Mouse (Mus musculus) testis, adult 2 months (tissue): ENCODE data around the gene Itgb7. TPM values are rescaled to one million over a fixed set of nuclear protein-coding genes. Genes with fewer than 3 reads are reported as not detected.

Experiments used
- H3K27ac ChIP-seq: fragments of 200-500 bp; 2 replicates; pipeline ENCODE4 v1.5.1; 2012; ENCODE audit warnings: low read depth, low read length; ENCODE audit not compliant: control insufficient read depth, insufficient read depth
- H3K27me3 ChIP-seq: fragments of 200-500 bp; 2 replicates; pipeline ENCODE4 v1.6.1; 2012; ENCODE audit warnings: mild to moderate bottlenecking, low read length, moderate library complexity; ENCODE audit not compliant: control insufficient read depth, insufficient read depth
- H3K36me3 ChIP-seq: fragments of 200-500 bp; 2 replicates; pipeline ENCODE4 v1.6.1; 2012; ENCODE audit warnings: mild to moderate bottlenecking, low read length; ENCODE audit not compliant: control insufficient read depth, insufficient read depth
- H3K4me1 ChIP-seq: fragments of 200-500 bp; 2 replicates; pipeline ENCODE4 v1.6.1; 2012; ENCODE audit warnings: low read length; ENCODE audit not compliant: control insufficient read depth, insufficient read depth
- H3K4me3 ChIP-seq: fragments of 200-500 bp; 2 replicates; pipeline ENCODE4 v1.5.1; 2012; ENCODE audit warnings: low read depth, mild to moderate bottlenecking, low read length, moderate library complexity, mixed read lengths; ENCODE audit not compliant: control insufficient read depth
- CTCF ChIP-seq: fragments of 200-500 bp; IDR thresholded peaks from 2 replicates; pipeline ENCODE4 v1.5.1; 2012; ENCODE audit warnings: low read depth, mild to moderate bottlenecking, inconsistent platforms, low read length, moderate library complexity; ENCODE audit not compliant: control insufficient read depth, insufficient read depth, insufficient replicate concordance
- POLR2A ChIP-seq: fragments of 200-500 bp; IDR thresholded peaks from 2 replicates; pipeline ENCODE4 v1.6.1; 2012; ENCODE audit warnings: low read depth, mild to moderate bottlenecking, inconsistent platforms, low read length, moderate library complexity; ENCODE audit not compliant: control insufficient read depth
- polyA plus RNA-seq: library from polyadenylated mRNA; depleted of rRNA; stranded (reverse); fragments of >200 nt; gene quantifications from 2 replicates; pipeline ENCODE4 v1.2.3, GENCODE M21; 2012; rRNA removed

Gene Itgb7
- polyA plus RNA-seq, 1 experiment, result 0.23 TPM

- H3K4me3 ChIP-seq, result no peak overlapping the region
- H3K27ac ChIP-seq, result no peak overlapping the region
- no peaks in the 10 kb centered on the region for H3K36me3 ChIP-seq
- no peaks in the 10 kb centered on the region for H3K4me1 ChIP-seq
- no peaks in the 10 kb centered on the region for H3K27me3 ChIP-seq
- TF ChIP-seq POLR2A (no peak), CTCF (no peak)
Measured at GRCm38 (mm10) chr15:102175736-102176319, 55.9 kb downstream of the Itgb7 start.

- no peaks in the 10 kb centered on the region for H3K36me3 ChIP-seq
- no peaks in the 10 kb centered on the region for H3K4me1 ChIP-seq
- H3K27me3 ChIP-seq, result no peaks in the 10 kb centered on the region
- no peak overlapping the region for H3K27ac ChIP-seq
- TF ChIP-seq CTCF, result no peak
- TF ChIP-seq POLR2A, result no peak
- no peak overlapping the region for H3K4me3 ChIP-seq
Measured at GRCm38 (mm10) chr15:102173581-102173980, 58.2 kb downstream of the Itgb7 start.

GRCm38 (mm10) chr15:102169064-102169463 is 62.7 kb downstream of the Itgb7 start:
- H3K4me1 ChIP-seq, result no peaks in the 10 kb centered on the region
- no peak overlapping the region for H3K27ac ChIP-seq
- no peak overlapping the region for H3K4me3 ChIP-seq
- no peak for TF ChIP-seq POLR2A
- TF ChIP-seq CTCF, result no peak
- H3K27me3 ChIP-seq, result no peaks in the 10 kb centered on the region
- H3K36me3 ChIP-seq, result no peaks in the 10 kb centered on the region

- TF ChIP-seq POLR2A, result no peak
- no peak for TF ChIP-seq CTCF
- no peak overlapping the region for H3K4me3 ChIP-seq
- no peak overlapping the region; the same call in 1 of the 2 replicates for H3K27ac ChIP-seq
- no peaks in the 10 kb centered on the region for H3K36me3 ChIP-seq
- H3K4me1 ChIP-seq, result no peaks in the 10 kb centered on the region
- H3K27me3 ChIP-seq, result no peaks in the 10 kb centered on the region
Measured at GRCm38 (mm10) chr15:102167620-102168021, 64.1 kb downstream of the Itgb7 start.

Other genes starting within 250 kb of the Itgb7 start
- gene Krt8, start 227.5 kb downstream of the Itgb7 start, polyA plus RNA-seq, result 9.3 and 16.7 TPM in 2 replicates
- 0.52 and 5.1 TPM in 2 replicates for gene Krt18, start 203.8 kb downstream of the Itgb7 start, polyA plus RNA-seq
- 75.6 and 75.9 TPM in 2 replicates for gene Eif4b, start 158.2 kb downstream of the Itgb7 start, polyA plus RNA-seq
- 6.5 and 6.9 TPM in 2 replicates for gene Tns2, start 131.5 kb downstream of the Itgb7 start, polyA plus RNA-seq
- 42.1 and 46.6 TPM in 2 replicates for gene Spryd3, start 95.7 kb downstream of the Itgb7 start, polyA plus RNA-seq
- gene Igfbp6, start 87.6 kb downstream of the Itgb7 start, polyA plus RNA-seq, result 25.5 and 27.3 TPM in 2 replicates
- 0.12 and 0.14 TPM in 2 replicates for gene Soat2, start 81.4 kb downstream of the Itgb7 start, polyA plus RNA-seq
- 9.9 and 11.3 TPM in 2 replicates for gene Zfp740, start 28.7 kb downstream of the Itgb7 start, polyA plus RNA-seq
- gene Csad, start 27.2 kb downstream of the Itgb7 start, polyA plus RNA-seq, result 23.1 and 27.3 TPM in 2 replicates
- 2.6 and 3.9 TPM in 2 replicates for gene Rarg, start 25.6 kb upstream of the Itgb7 start, polyA plus RNA-seq
- 0.08 and 0.10 TPM in 2 replicates for gene Gm9918, start 38.6 kb upstream of the Itgb7 start, polyA plus RNA-seq
- 12.1 and 14.3 TPM in 2 replicates for gene Mfsd5, start 47.5 kb upstream of the Itgb7 start, polyA plus RNA-seq
- gene Espl1, start 64.3 kb upstream of the Itgb7 start, polyA plus RNA-seq, result 41.4 and 45.3 TPM in 2 replicates
- gene Pfdn5, start 94.2 kb upstream of the Itgb7 start, polyA plus RNA-seq, result 296 and 331 TPM in 2 replicates
- gene Myg1, start 99.8 kb upstream of the Itgb7 start, polyA plus RNA-seq, result 30.3 and 34.3 TPM in 2 replicates
- gene Aaas, start 118.8 kb upstream of the Itgb7 start, polyA plus RNA-seq, result 41.5 and 43.5 TPM in 2 replicates
- gene Sp7, start 135.2 kb upstream of the Itgb7 start, polyA plus RNA-seq, result 0.06 TPM in 1 of 2 replicates, not detected in the other
- 17.0 and 18.5 TPM in 2 replicates for gene Sp1, start 174.2 kb upstream of the Itgb7 start, polyA plus RNA-seq
- 131 and 168 TPM in 2 replicates for gene Amhr2, start 213.4 kb upstream of the Itgb7 start, polyA plus RNA-seq
- 18.5 and 19.7 TPM in 2 replicates for gene Prr13, start 227.1 kb upstream of the Itgb7 start, polyA plus RNA-seq
- gene Pcbp2, start 238.6 kb upstream of the Itgb7 start, polyA plus RNA-seq, result 1,040 and 1,129 TPM in 2 replicates